Mouse (Mus musculus): Measurements from ENCODE around the gene Eps15. TPM values are rescaled to one million over a fixed set of nuclear protein-coding genes. Genes with fewer than 3 reads are reported as not detected.

The Eps15 gene
- 62.3 and 67.7 TPM in 2 replicates for total RNA-seq (2015; ENCODE audit: low replicate concordance)
- total RNA-seq (2017; ENCODE audit: low replicate concordance) = 53.4 and 81.4 TPM in 2 replicates

GRCm38 (mm10) chr4:109279689-109280458, at the start of gene Eps15:
Gene Eps15, plus strand, starts transcription at chr4:109280268.
- ATAC-seq (replicated peaks; ENCODE audit: low FRiP score, poor library complexity, severe bottlenecking) = peak; percentile 84

- no peak for ATAC-seq (replicated peaks; ENCODE audit: low FRiP score, poor library complexity, severe bottlenecking)
Observed at GRCm38 (mm10) chr4:109234185-109234584, 45.9 kb upstream of the Eps15 start, which contains the start of gene Calr4. Gene Calr4, plus strand, starts transcription at chr4:109234485.

GRCm38 (mm10) chr4:109234806-109235350, 45.2 kb upstream of the Eps15 start:
- ATAC-seq (replicated peaks; ENCODE audit: low FRiP score, poor library complexity, severe bottlenecking) = no peak

GRCm38 (mm10) chr4:109236186-109236879, 43.7 kb upstream of the Eps15 start:
- no peak for ATAC-seq (replicated peaks; ENCODE audit: low FRiP score, poor library complexity, severe bottlenecking)

- no peak for ATAC-seq (replicated peaks; ENCODE audit: low FRiP score, poor library complexity, severe bottlenecking)
Observed at GRCm38 (mm10) chr4:109238428-109239268, 41.4 kb upstream of the Eps15 start.

- ATAC-seq (replicated peaks; ENCODE audit: low FRiP score, poor library complexity, severe bottlenecking) = no peak
Observed at GRCm38 (mm10) chr4:109241221-109241620, 38.8 kb upstream of the Eps15 start.

GRCm38 (mm10) chr4:109241934-109242333, 38.1 kb upstream of the Eps15 start:
- ATAC-seq (replicated peaks; ENCODE audit: low FRiP score, poor library complexity, severe bottlenecking) = no peak

- ATAC-seq (replicated peaks; ENCODE audit: low FRiP score, poor library complexity, severe bottlenecking) = no peak
Observed at GRCm38 (mm10) chr4:109244506-109244905, 35.6 kb upstream of the Eps15 start.

GRCm38 (mm10) chr4:109245016-109245620, 35.0 kb upstream of the Eps15 start:
- no peak for ATAC-seq (replicated peaks; ENCODE audit: low FRiP score, poor library complexity, severe bottlenecking)

- peak; percentile 63; the same call in 1 of the 2 replicates for ATAC-seq (replicated peaks; ENCODE audit: low FRiP score, poor library complexity, severe bottlenecking)
Observed at GRCm38 (mm10) chr4:109251605-109252004, 28.5 kb upstream of the Eps15 start.

GRCm38 (mm10) chr4:109252199-109252598, 27.9 kb upstream of the Eps15 start:
- no peak for ATAC-seq (replicated peaks; ENCODE audit: low FRiP score, poor library complexity, severe bottlenecking)

- peak; percentile 68 for ATAC-seq (replicated peaks; ENCODE audit: low FRiP score, poor library complexity, severe bottlenecking)
Observed at GRCm38 (mm10) chr4:109253664-109254151, 26.4 kb upstream of the Eps15 start.

GRCm38 (mm10) chr4:109254511-109254910, 25.6 kb upstream of the Eps15 start:
- 0 out of 2 replicates have a peak, but pooled peaks have one; percentile 33 for ATAC-seq (replicated peaks; ENCODE audit: low FRiP score, poor library complexity, severe bottlenecking)

GRCm38 (mm10) chr4:109255321-109255720, 24.7 kb upstream of the Eps15 start:
- ATAC-seq (replicated peaks; ENCODE audit: low FRiP score, poor library complexity, severe bottlenecking) = no peak

GRCm38 (mm10) chr4:109255727-109256417, 24.2 kb upstream of the Eps15 start:
- ATAC-seq (replicated peaks; ENCODE audit: low FRiP score, poor library complexity, severe bottlenecking) = no peak

GRCm38 (mm10) chr4:109256791-109257190, 23.3 kb upstream of the Eps15 start:
- no peak for ATAC-seq (replicated peaks; ENCODE audit: low FRiP score, poor library complexity, severe bottlenecking)

- ATAC-seq (replicated peaks; ENCODE audit: low FRiP score, poor library complexity, severe bottlenecking) = no peak
Observed at GRCm38 (mm10) chr4:109257639-109258038, 22.4 kb upstream of the Eps15 start.

GRCm38 (mm10) chr4:109262068-109262467, 18.0 kb upstream of the Eps15 start:
- no peak for ATAC-seq (replicated peaks; ENCODE audit: low FRiP score, poor library complexity, severe bottlenecking)

- ATAC-seq (replicated peaks; ENCODE audit: low FRiP score, poor library complexity, severe bottlenecking) = no peak
Observed at GRCm38 (mm10) chr4:109266056-109266455, 14.0 kb upstream of the Eps15 start.
